Mouse (Mus musculus) yolk sac, embryonic 10.5 days (tissue): ENCODE data around the gene Slc44a3.
"Not testable (repeated sequence)": the region's sequence is repeated elsewhere in the genome, so short reads cannot be mapped to it uniquely, and the experiment has no call there.

Experiments used
- DNase-seq: peaks from one replicate; pipeline ENCODE4 v3.0.0-alpha.2; 2017; ENCODE audit warnings: low spot score

Slc44a3 gene

GRCm38 (mm10) chr3:121550370-121550769 is 18.2 kb upstream of the Slc44a3 start:
- DNase-seq, result no peak

DNA sequence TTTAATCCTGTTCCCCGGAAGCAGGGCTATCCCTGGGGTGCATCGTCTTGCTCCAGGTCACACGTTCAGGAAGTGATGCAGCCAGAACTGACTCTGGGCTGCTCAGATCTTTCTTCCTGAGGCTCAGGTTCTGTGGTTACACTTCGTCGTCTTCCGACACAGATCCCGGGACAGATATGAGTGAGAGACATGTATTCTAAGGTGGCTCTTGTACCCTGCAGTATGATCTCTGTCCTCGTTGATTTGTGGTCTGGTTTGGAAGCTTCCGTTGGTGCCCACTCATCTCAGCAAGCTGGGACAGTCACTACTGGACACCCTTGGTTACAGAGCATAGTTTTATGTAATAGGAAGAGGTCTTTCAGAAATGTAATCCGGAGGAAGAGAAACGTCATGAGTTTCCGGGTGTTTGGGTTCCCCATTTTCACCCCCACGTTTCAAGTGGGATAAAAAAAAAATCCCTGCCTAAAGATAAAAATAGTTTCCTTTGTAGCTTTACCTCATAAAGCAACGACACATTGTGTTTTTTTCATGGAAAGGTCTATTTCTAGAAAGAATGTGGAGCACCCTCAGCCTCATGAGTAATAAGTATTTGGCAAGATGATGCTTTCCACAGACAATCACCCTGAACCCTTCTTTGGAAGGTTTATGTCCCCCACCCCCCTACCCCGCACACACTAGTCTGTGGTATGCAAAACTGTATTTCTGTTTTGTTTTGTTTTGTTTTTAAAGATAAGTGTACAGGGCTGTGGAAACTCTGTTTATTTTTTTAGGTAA is 15.8 kb upstream of the Slc44a3 start:
- no peak for DNase-seq

GRCm38 (mm10) chr3:121540621-121541020 is 8.4 kb upstream of the Slc44a3 start:
- DNase-seq, result no peak

DNA sequence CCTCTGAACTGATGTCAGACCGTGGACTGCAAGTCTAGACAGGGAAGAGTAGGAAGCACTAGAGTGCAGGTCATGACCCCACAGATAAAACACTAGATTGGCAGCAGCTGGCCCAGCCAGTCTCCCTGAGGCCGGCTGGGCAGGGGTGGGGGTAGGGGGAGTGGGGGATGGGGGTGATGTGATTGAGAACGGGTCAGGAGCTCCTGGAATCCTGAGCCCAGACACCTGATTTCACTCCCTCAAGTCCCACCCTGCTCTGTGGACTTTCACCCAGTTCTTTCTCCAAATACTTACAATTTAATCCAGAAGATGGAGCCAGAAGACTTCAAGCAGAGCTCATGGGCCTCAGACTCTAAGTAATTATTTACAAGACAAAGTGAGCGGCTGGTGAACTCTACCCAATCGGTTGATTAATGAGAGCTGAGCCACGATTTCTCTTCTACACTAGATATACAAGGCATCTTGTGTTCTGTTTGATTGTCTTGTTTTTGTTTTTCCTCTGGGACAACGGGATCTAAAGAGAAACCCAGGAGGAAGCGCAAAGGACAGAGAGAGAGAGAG is 7.7 kb upstream of the Slc44a3 start:
- DNase-seq, result peak; percentile 88

GRCm38 (mm10) chr3:121538847-121539246 is 6.6 kb upstream of the Slc44a3 start:
- not testable (repeated sequence) for DNase-seq

- DNase-seq, result no peak
Observed at GRCm38 (mm10) chr3:121537996-121538395, 5.8 kb upstream of the Slc44a3 start.

GRCm38 (mm10) chr3:121536803-121537202 is 4.6 kb upstream of the Slc44a3 start:
- no peak for DNase-seq

- no peak for DNase-seq
Observed at GRCm38 (mm10) chr3:121535813-121536504, 3.8 kb upstream of the Slc44a3 start.

DNA sequence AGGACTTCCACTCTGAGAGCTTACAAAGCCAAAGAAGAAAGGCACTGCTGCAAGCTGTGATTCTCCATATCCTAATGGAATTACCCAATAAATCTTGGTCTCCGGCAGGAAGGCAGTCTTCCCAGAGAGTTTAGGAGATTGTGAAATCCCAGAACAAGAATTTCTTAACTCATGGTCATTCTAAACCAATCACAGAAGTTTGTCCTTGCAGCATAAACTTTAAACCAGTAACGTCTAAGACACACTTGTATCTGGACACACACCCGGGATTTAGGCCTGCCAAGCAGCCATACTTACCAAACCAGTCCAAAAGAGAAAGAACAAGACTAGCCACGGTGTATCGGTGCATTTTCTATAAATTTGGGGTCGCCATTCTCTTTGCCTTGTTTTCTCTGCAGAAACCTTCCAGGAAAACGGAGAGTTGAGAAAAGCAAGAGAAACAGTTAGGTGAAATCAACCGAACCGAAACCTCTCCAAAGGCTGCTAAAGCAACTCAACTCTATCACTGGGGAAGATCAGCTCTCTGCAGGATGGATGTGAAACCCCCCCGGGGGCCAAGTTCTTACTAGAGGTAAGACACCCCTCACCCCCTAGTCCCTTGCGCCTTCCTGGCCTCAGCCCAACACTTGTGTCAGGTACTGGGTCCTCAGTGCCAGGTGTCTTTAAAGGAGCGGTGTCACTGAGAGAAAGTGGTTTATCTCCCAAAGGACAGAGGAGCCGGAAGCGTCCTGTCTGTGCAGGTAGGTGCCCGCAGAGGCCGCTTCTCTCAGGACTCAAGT is 645 bp downstream of the Slc44a3 start:
- peak; percentile 31 for DNase-seq

GRCm38 (mm10) chr3:121530546-121531258 is 1.5 kb downstream of the Slc44a3 start:
- peak; percentile 39 for DNase-seq

GRCm38 (mm10) chr3:121526096-121527093 is 5.8 kb downstream of the Slc44a3 start:
- DNase-seq, result no peak

GRCm38 (mm10) chr3:121521633-121522125 is 10.5 kb downstream of the Slc44a3 start:
- no peak for DNase-seq

GRCm38 (mm10) chr3:121521123-121521522 is 11.1 kb downstream of the Slc44a3 start:
- no peak for DNase-seq

DNA sequence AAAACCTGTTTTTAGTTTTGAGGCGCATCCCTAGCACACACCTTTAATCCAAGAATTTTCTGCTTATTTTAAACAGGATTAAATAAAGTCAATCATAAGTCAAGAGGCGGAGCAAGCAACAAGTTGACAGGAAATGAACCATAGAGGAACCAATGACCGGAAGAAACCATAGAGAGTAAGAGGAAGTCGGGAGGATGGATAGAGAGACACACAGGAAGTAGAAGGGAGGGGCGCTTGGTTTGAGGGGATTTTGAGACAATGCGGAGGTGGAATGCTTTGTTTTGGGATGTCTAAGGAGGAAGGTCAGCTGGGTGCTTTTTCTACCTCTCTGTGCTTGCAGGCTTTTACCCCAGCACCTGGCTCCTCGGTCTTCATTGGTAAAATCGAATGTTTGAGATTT is 15.2 kb downstream of the Slc44a3 start:
- DNase-seq, result no peak

GRCm38 (mm10) chr3:121509141-121509540 is 23.1 kb downstream of the Slc44a3 start:
- DNase-seq, result no peak

- no peak for DNase-seq
Observed at GRCm38 (mm10) chr3:121507678-121508077, 24.5 kb downstream of the Slc44a3 start.

DNA sequence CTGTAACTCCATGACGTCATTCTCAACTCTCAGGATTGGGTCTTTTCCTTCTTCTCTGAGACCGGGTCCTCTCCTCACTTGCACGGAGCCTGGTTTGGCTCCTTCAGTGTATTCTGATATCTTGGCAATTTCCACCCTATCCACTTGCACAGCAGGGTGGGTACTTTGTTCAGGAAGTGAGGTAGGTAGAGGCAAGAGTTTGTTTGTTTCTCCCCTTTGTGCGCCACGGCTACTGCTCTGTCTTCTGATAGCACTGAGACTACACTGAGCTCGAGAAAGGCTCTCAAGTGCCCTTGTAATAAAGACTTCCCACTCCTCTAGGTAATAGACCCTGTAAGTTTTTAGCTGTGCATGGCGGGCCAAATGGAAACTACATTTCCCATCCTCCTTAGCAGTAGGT is 25.4 kb downstream of the Slc44a3 start:
- no peak for DNase-seq

DNA sequence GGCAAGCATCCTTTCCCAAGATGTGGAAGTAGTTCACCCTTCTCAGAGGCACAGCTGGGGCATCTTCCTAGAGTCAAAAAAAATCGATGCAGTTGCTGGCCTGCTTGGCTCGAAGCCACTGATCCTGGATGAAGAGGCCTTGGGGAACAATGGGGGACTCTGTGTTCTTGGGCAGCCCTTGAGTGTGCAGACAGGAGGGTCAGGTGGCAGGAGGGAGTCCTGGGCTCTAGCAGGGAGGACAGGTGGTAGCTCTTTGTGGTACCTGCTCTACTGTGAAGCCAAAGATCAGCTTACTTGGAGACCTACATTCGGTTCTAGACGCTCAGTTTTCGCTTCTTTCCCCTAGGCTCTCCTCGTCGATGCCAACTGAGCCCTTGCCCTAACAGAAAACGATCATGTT is 26.0 kb downstream of the Slc44a3 start:
- DNase-seq, result no peak

- no peak for DNase-seq
Observed at GRCm38 (mm10) chr3:121504927-121505487, 27.2 kb downstream of the Slc44a3 start.

DNA sequence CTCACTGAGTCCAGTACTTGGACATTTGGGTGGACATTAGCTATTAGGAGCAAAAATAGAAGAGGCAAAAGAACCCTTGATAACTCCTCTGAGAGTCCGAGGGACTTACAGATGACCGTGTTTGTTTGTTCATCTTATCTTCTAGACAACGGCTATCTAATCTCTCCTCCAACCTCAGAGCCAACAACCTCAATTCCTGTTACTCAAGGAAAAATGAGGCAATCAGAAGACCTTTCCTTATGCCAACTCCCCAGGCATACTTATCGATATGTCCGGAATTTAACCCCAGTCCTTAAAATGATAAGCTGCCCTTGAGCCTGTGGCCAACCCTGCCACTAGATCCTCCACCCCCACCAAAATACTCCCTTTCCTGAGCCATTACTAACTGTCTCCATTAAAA is 31.5 kb downstream of the Slc44a3 start:
- peak; percentile 50 for DNase-seq
